Mouse (Mus musculus) gastrocnemius, adult 8-10 months (tissue): Measurements from ENCODE around the gene Rpl9. TPM values are rescaled to one million over a fixed set of nuclear protein-coding genes. Genes with fewer than 3 reads are reported as not detected.

Experiments
- DNase-seq, 2 experiments: peaks; one replicate each; pipeline ENCODE4 v3.0.0; 2022; ENCODE audit warnings: low spot score in 2 of 2
- total RNA-seq, 4 experiments: library from RNA; stranded (reverse); gene quantifications; 2 replicates each; pipeline ENCODE4 v1.2.4; 2022

Rpl9 gene
- 100 to 1,000 TPM; 555 to 707 (median 597) TPM for total RNA-seq

- peak; percentile 95 to 96 for DNase-seq
Measured at GRCm38 (mm10) chr5:65390648-65391644, at the start of gene Rpl9, which contains the start of gene Lias. Gene Rpl9 (minus strand): TSS chr5:65391444. Gene Lias (plus strand): TSS chr5:65391497.

GRCm38 (mm10) chr5:65438041-65438440 is 46.8 kb upstream of the Rpl9 start:
- no peak for DNase-seq

- peak; percentile 96 to 97 for DNase-seq
Measured at GRCm38 (mm10) chr5:65435806-65436561, 44.7 kb upstream of the Rpl9 start, which contains the start of gene Ugdh. Gene Ugdh (minus strand): TSS chr5:65435949.

GRCm38 (mm10) chr5:65435363-65435805 is 44.1 kb upstream of the Rpl9 start:
- no peak for DNase-seq

- no peak for DNase-seq
Measured at GRCm38 (mm10) chr5:65434471-65435362, 43.5 kb upstream of the Rpl9 start.

GRCm38 (mm10) chr5:65429441-65429840 is 38.2 kb upstream of the Rpl9 start:
- no peak for DNase-seq

GRCm38 (mm10) chr5:65428321-65428720 is 37.1 kb upstream of the Rpl9 start:
- DNase-seq: no peak

GRCm38 (mm10) chr5:65425251-65425650 is 34.0 kb upstream of the Rpl9 start:
- DNase-seq: no peak

- DNase-seq: no peak
Measured at GRCm38 (mm10) chr5:65424215-65424614, 33.0 kb upstream of the Rpl9 start.

- DNase-seq: no peak
Measured at GRCm38 (mm10) chr5:65422803-65423202, 31.6 kb upstream of the Rpl9 start.

GRCm38 (mm10) chr5:65420822-65421221 is 29.6 kb upstream of the Rpl9 start:
- DNase-seq: no peak

- DNase-seq: no peak
Measured at GRCm38 (mm10) chr5:65419136-65419535, 27.9 kb upstream of the Rpl9 start.

- no peak for DNase-seq
Measured at GRCm38 (mm10) chr5:65415653-65416458, 24.6 kb upstream of the Rpl9 start.

GRCm38 (mm10) chr5:65407989-65408388 is 16.7 kb upstream of the Rpl9 start:
- no peak for DNase-seq

- DNase-seq: peak; percentile 82 to 83
Measured at GRCm38 (mm10) chr5:65401251-65401994, 10.2 kb upstream of the Rpl9 start.

- no peak for DNase-seq
Measured at GRCm38 (mm10) chr5:65394425-65394824, 3.2 kb upstream of the Rpl9 start.

GRCm38 (mm10) chr5:65391753-65392152 is 509 bp upstream of the Rpl9 start:
- DNase-seq: no peak

GRCm38 (mm10) chr5:65387008-65387867 is 4.0 kb downstream of the Rpl9 start:
- no peak for DNase-seq
